Mouse (Mus musculus) limb, embryonic 11.5 days (tissue): ENCODE results near the gene Arid3a. TPM values are rescaled to one million over a fixed set of nuclear protein-coding genes. Genes with fewer than 3 reads are reported as not detected.
A peak's percentile ranks its signal among the peaks of the same experiment; 100 is the strongest.

Experiments
- ATAC-seq: fragments of 200-750 bp; cut with Nextera tagmentation; 2 replicates; pipeline ENCODE4 v1.8.0; 2017; ENCODE audit warnings: low read depth; ENCODE audit not compliant: insufficient number of reproducible peaks, low FRiP score, low TSS enrichment
- DNase-seq: peaks from one replicate; pipeline ENCODE4 v3.0.0-alpha.2; 2015; ENCODE audit warnings: low spot score
- H3K27ac ChIP-seq: fragments of 300-500 bp; sonication (generic); replicated peaks from 2 replicates; pipeline ENCODE4 v1.5.1; 2014; ENCODE audit warnings: low read depth, mild to moderate bottlenecking, low read length
- H3K27me3 ChIP-seq: fragments of 300-500 bp; sonication (generic); 2 replicates; pipeline ENCODE4 v1.6.1; 2014; ENCODE audit warnings: mild to moderate bottlenecking, low read length, mixed read lengths; ENCODE audit not compliant: control insufficient read depth, insufficient read depth
- H3K36me3 ChIP-seq: fragments of 300-500 bp; sonication (generic); 2 replicates; pipeline ENCODE4 v1.6.1; 2014; ENCODE audit warnings: mild to moderate bottlenecking, low read length, moderate library complexity, mixed read lengths; ENCODE audit not compliant: control insufficient read depth, insufficient read depth
- H3K4me1 ChIP-seq: fragments of 300-500 bp; sonication (generic); 2 replicates; pipeline ENCODE4 v1.6.1; 2014; ENCODE audit warnings: low read length, mixed read lengths; ENCODE audit not compliant: control insufficient read depth, insufficient read depth
- H3K4me2 ChIP-seq: fragments of 300-500 bp; sonication (generic); 2 replicates; pipeline ENCODE4 v1.6.1; 2014; ENCODE audit warnings: low read depth, mild to moderate bottlenecking, moderate library complexity; ENCODE audit not compliant: severe bottlenecking
- H3K4me3 ChIP-seq: fragments of 300-500 bp; sonication (generic); 2 replicates; pipeline ENCODE4 v1.5.1; 2014; ENCODE audit warnings: low read depth, low read length
- H3K9ac ChIP-seq: fragments of 300-500 bp; sonication (generic); 2 replicates; pipeline ENCODE4 v1.6.1; 2014; ENCODE audit warnings: mild to moderate bottlenecking, low read length
- H3K9me3 ChIP-seq: fragments of 300-500 bp; sonication (generic); 2 replicates; pipeline ENCODE4 v1.6.1; 2016; ENCODE audit warnings: low read length; ENCODE audit not compliant: control insufficient read depth
- WGBS: fragments of 180-500 bp; shearing (Covaris S2); extraction: QIAGEN DNeasy Blood & Tissue Kit; methylation state at CpG from one replicate; pipeline ENCODE4 v1.1.7; 2014; 5-methylcytosine and 5-hydroxymethylcytosine counted together
- polyA plus RNA-seq: library from polyadenylated mRNA; unstranded; fragments of >200 nt; fragmentation: Nextera tagmentation; extraction: Ambion mirVana; gene quantifications from 2 replicates; pipeline ENCODE4 v1.2.1, GENCODE M21; 2014

Gene Arid3a
- polyA plus RNA-seq, 1 experiment from 2014 or later, result 12.9 TPM

DNA sequence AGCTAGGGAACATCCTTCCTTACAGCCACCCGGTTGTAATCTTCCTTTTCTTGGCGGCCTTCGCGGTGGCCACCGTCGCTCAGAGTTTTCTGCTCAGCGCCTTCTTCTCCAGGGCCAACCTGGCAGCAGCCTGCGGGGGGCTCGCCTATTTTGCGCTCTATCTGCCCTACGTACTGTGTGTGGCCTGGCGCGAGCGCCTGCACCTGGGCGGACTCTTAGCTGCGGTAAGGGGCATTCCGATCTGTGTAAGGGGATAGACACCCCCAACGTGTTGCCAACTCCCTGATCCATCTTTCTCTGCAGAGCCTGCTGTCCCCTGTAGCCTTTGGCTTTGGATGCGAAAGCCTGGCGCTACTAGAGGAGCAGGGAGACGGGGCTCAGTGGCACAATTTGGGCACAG lies 76.0 kb downstream of the Arid3a start:
- H3K9ac ChIP-seq, result no peak overlapping the region
- peaks cover 23% of the 10 kb centered on the region for H3K27me3 ChIP-seq
- no peak overlapping the region for H3K4me3 ChIP-seq

DNA sequence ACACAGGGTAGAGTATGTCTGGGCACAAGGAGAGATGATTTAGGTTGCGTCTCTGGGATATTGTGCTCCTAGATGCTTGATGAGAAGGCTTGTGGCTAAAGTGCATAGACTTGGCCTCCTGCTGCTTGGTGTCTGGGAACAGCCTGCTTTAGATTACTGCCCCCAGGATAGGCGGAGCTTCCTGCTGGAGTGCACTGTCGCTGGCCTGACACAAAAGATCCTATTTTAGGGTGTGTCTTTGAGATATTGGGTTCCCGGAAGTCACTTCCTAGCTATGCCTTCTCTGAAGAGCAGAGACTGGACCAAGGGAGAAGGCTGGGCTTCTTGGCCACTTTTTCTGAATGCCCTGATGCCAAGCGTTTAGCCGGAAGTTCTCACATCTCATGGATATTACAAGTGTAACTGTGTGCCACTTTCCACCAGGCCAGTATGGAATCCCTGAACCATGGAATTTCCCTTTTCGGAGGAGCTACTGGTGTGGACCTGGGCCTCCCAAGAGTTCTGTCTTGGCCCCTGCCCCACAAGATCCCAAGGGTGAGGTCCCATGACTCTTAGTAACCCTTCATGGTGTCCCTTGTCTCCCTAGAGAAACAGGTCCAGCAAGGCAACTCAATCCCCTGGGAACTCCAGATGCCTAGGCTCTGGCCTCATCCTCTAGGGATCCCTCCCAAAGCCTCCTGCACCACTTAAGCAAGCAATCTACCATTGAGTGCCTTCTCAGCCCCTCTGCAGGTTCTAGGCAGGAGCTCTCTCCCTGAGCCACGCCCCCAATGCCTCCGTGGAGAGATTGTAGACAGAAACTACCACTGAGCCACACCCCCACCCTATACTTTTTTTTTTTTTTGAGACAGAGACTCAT lies 76.8 kb downstream of the Arid3a start:
- H3K27ac ChIP-seq, result no peak overlapping the region
- H3K4me2 ChIP-seq, result no peak overlapping the region
- no peaks in the 10 kb centered on the region for H3K9me3 ChIP-seq
- WGBS, result 61% methylated on average over 9 of the region's 9 CpGs
- no peak overlapping the region for H3K4me3 ChIP-seq
- DNase-seq (no peak), ATAC-seq (no peak)
- no peaks in the 10 kb centered on the region for H3K36me3 ChIP-seq
- H3K4me1 ChIP-seq, result peaks cover 8% of the 10 kb centered on the region
- no peak overlapping the region for H3K9ac ChIP-seq
- peaks cover 17% of the 10 kb centered on the region for H3K27me3 ChIP-seq

More for the DNA sequence above, 76.0 kb downstream of the Arid3a start:
- DNase-seq (no peak), ATAC-seq (no peak)
- 22% methylated on average over 21 of the region's 21 CpGs for WGBS
- H3K9me3 ChIP-seq, result no peaks in the 10 kb centered on the region
- H3K36me3 ChIP-seq, result no peaks in the 10 kb centered on the region
- peak overlapping the region; percentile 15; the same call in 1 of the 2 replicates for H3K4me2 ChIP-seq
- H3K27ac ChIP-seq, result no peak overlapping the region
- H3K4me1 ChIP-seq, result peaks cover 11% of the 10 kb centered on the region

DNA sequence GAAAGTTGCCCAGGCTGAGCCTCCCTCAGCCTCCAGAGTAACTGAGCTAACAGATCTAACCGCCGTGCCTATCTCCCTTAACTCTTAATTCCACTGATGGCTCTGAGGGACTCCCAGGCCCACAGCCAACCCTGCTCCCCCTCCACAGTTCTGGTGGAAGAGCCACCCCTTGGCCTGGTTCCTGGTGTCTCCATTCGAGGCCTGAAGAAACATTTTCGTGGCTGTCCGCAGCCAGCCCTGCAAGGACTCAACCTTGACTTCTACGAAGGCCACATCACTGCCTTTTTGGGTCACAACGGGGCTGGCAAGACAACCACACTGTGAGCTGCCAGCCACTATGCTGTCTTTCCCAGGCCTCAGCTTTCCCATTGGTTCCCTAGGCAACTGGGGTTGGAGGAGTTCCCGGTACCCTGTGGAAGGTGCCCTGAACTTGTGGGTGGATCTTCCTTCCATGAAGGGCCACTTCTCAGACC lies 77.4 kb downstream of the Arid3a start:
- Histone ChIP-seq H3K27ac (no peak overlapping the region), H3K27me3 (peaks cover 17% of the 10 kb centered on the region), H3K4me1 (peaks cover 8% of the 10 kb centered on the region)

More for the DNA sequence above, 77.4 kb downstream of the Arid3a start:
- DNase-seq (no peak), ATAC-seq (no peak)
- Histone ChIP-seq H3K4me3 (no peak overlapping the region), H3K9me3 (no peaks in the 10 kb centered on the region), H3K9ac (no peak overlapping the region), H3K36me3 (no peaks in the 10 kb centered on the region), H3K4me2 (no peak overlapping the region)
- 87% methylated on average over 8 of the region's 8 CpGs for WGBS

Other genes starting within 250 kb of the Arid3a start
- gene Cdc34, start 244.8 kb upstream of the Arid3a start, polyA plus RNA-seq, result 171 and 175 TPM in 2 replicates
- 0.45 and 0.94 TPM in 2 replicates for gene Gzmm, start 238.0 kb upstream of the Arid3a start, polyA plus RNA-seq
- 633 and 674 TPM in 2 replicates for gene Bsg, start 222.6 kb upstream of the Arid3a start, polyA plus RNA-seq
- not detected in 2 replicates for gene Hcn2, start 210.4 kb upstream of the Arid3a start, polyA plus RNA-seq
- gene Polrmt, start 180.5 kb upstream of the Arid3a start, polyA plus RNA-seq, result 32.2 and 36.1 TPM in 2 replicates
- 0.17 and 0.33 TPM in 2 replicates for gene Fgf22, start 172.0 kb upstream of the Arid3a start, polyA plus RNA-seq
- gene Rnf126, start 160.1 kb upstream of the Arid3a start, polyA plus RNA-seq, result 112 and 118 TPM in 2 replicates
- gene Fstl3, start 149.8 kb upstream of the Arid3a start, polyA plus RNA-seq, result 1.8 and 1.9 TPM in 2 replicates
- gene Prss57, start 136.1 kb upstream of the Arid3a start, polyA plus RNA-seq, result not detected in 2 replicates
- gene Palm, start 133.5 kb upstream of the Arid3a start, polyA plus RNA-seq, result 108 and 109 TPM in 2 replicates
- 0.21 and 0.29 TPM in 2 replicates for gene Misp, start 106.1 kb upstream of the Arid3a start, polyA plus RNA-seq
- gene Ptbp1, start 72.6 kb upstream of the Arid3a start, polyA plus RNA-seq, result 328 and 351 TPM in 2 replicates
- 16.0 and 19.6 TPM in 2 replicates for gene Prtn3, start 52.6 kb upstream of the Arid3a start, polyA plus RNA-seq
- 95.1 and 95.7 TPM in 2 replicates for gene Plppr3, start 52.4 kb upstream of the Arid3a start, polyA plus RNA-seq
- gene Elane, start 40.8 kb upstream of the Arid3a start, polyA plus RNA-seq, result 0.20 TPM in 1 of 2 replicates, not detected in the other
- not detected in 2 replicates for gene Cfd, start 36.2 kb upstream of the Arid3a start, polyA plus RNA-seq
- gene Med16, start 18.1 kb upstream of the Arid3a start, polyA plus RNA-seq, result 43.1 and 43.8 TPM in 2 replicates
- gene Gm26602, start 16.2 kb upstream of the Arid3a start, polyA plus RNA-seq, result 6.7 TPM in 1 of 2 replicates, not detected in the other
- 0.21 and 0.34 TPM in 2 replicates for gene Kiss1r, start 10.1 kb upstream of the Arid3a start, polyA plus RNA-seq
- gene R3hdm4, start 5.8 kb upstream of the Arid3a start, polyA plus RNA-seq, result 133 and 138 TPM in 2 replicates
- 141 and 144 TPM in 2 replicates for gene Wdr18, start 33.1 kb downstream of the Arid3a start, polyA plus RNA-seq
- 0.23 and 0.41 TPM in 2 replicates for gene Grin3b, start 43.7 kb downstream of the Arid3a start, polyA plus RNA-seq
- gene Tmem259, start 57.3 kb downstream of the Arid3a start, polyA plus RNA-seq, result 15.7 and 15.9 TPM in 2 replicates
- gene Cnn2, start 61.5 kb downstream of the Arid3a start, polyA plus RNA-seq, result 250 and 255 TPM in 2 replicates
- 1.3 and 1.4 TPM in 2 replicates for gene Abca7, start 69.5 kb downstream of the Arid3a start, polyA plus RNA-seq
- gene Arhgap45, start 89.6 kb downstream of the Arid3a start, polyA plus RNA-seq, result 8.5 and 10.8 TPM in 2 replicates
- 294 and 308 TPM in 2 replicates for gene Polr2e, start 112.8 kb downstream of the Arid3a start, polyA plus RNA-seq
- gene Gpx4, start 120.1 kb downstream of the Arid3a start, polyA plus RNA-seq, result 475 and 534 TPM in 2 replicates
- gene Sbno2, start 178.5 kb downstream of the Arid3a start, polyA plus RNA-seq, result 8.1 and 10.8 TPM in 2 replicates
- gene Stk11, start 188.8 kb downstream of the Arid3a start, polyA plus RNA-seq, result 23.6 and 27.1 TPM in 2 replicates
- 416 and 426 TPM in 2 replicates for gene Atp5d, start 211.6 kb downstream of the Arid3a start, polyA plus RNA-seq
- 4.7 and 6.5 TPM in 2 replicates for gene Cbarp, start 213.8 kb downstream of the Arid3a start, polyA plus RNA-seq
- 59.3 and 60.9 TPM in 2 replicates for gene Midn, start 221.2 kb downstream of the Arid3a start, polyA plus RNA-seq
- gene Cirbp, start 238.9 kb downstream of the Arid3a start, polyA plus RNA-seq, result 67.9 and 68.1 TPM in 2 replicates
- 5.9 and 7.2 TPM in 2 replicates for gene 1600002K03Rik, start 245.9 kb downstream of the Arid3a start, polyA plus RNA-seq